Mouse (Mus musculus): ENCODE measurements around the gene Fgfr2.

DNA sequence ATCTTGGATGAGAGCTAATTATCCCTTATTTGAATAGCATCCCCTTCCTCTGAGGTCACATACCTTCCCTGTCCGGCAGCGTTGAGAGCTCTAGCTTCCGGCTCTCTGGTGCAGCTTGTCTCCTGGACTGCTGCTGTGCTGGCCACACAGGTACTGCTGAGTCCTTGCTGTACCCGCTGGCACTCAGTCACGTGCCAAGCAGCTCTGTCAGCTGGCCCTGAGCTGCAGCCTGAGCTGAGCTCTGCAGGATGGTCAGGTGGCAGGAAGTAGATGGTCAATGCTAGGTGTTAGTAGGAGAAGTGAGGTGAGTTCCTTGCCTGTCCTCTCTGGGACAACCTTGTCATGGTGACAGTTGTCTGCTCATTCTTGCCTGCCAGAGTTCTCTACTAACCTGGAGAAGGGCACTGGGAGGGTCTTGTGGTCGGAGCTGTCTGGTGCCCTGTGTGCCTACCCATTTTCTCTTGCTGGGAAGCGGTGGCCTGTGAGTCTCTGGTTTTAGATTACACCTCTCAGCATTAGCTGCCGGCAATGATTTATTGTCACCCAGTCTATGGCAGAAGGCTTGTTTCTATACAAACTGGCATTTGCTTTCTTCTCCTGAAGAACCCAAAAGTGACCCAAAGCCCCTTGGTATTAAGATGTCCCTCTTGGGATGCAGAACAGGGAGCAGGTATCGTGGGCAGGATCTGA, 2402.4 kb downstream of the Fgfr2 start:
- TF ChIP-seq CTCF (IDR thresholded peaks at IDR 0.05; ENCODE audit: borderline replicate concordance, insufficient read depth, low read length) (no peak), POLR2A (IDR thresholded peaks at IDR 0.05; ENCODE audit: low read depth, low read length) (no peak)
